Mouse (Mus musculus) testis, adult 2 months (tissue): ENCODE results near the gene H3f3a. TPM values are rescaled to one million over a fixed set of nuclear protein-coding genes. Genes with fewer than 3 reads are reported as not detected.
A peak's percentile ranks its signal among the peaks of the same experiment; 100 is the strongest.
"Not testable (repeated sequence)": the region's sequence is repeated elsewhere in the genome, so short reads cannot be mapped to it uniquely, and the experiment has no call there.

ENCODE experiments used
- H3K27ac ChIP-seq: fragments of 200-500 bp; 2 replicates; pipeline ENCODE4 v1.5.1; 2012; ENCODE audit warnings: low read depth, low read length; ENCODE audit not compliant: control insufficient read depth, insufficient read depth
- H3K27me3 ChIP-seq: fragments of 200-500 bp; 2 replicates; pipeline ENCODE4 v1.6.1; 2012; ENCODE audit warnings: mild to moderate bottlenecking, low read length, moderate library complexity; ENCODE audit not compliant: control insufficient read depth, insufficient read depth
- H3K36me3 ChIP-seq: fragments of 200-500 bp; 2 replicates; pipeline ENCODE4 v1.6.1; 2012; ENCODE audit warnings: mild to moderate bottlenecking, low read length; ENCODE audit not compliant: control insufficient read depth, insufficient read depth
- H3K4me1 ChIP-seq: fragments of 200-500 bp; 2 replicates; pipeline ENCODE4 v1.6.1; 2012; ENCODE audit warnings: low read length; ENCODE audit not compliant: control insufficient read depth, insufficient read depth
- H3K4me3 ChIP-seq: fragments of 200-500 bp; 2 replicates; pipeline ENCODE4 v1.5.1; 2012; ENCODE audit warnings: low read depth, mild to moderate bottlenecking, low read length, moderate library complexity, mixed read lengths; ENCODE audit not compliant: control insufficient read depth
- CTCF ChIP-seq: fragments of 200-500 bp; IDR thresholded peaks from 2 replicates; pipeline ENCODE4 v1.5.1; 2012; ENCODE audit warnings: low read depth, mild to moderate bottlenecking, inconsistent platforms, low read length, moderate library complexity; ENCODE audit not compliant: control insufficient read depth, insufficient read depth, insufficient replicate concordance
- POLR2A ChIP-seq: fragments of 200-500 bp; IDR thresholded peaks from 2 replicates; pipeline ENCODE4 v1.6.1; 2012; ENCODE audit warnings: low read depth, mild to moderate bottlenecking, inconsistent platforms, low read length, moderate library complexity; ENCODE audit not compliant: control insufficient read depth
- polyA plus RNA-seq: library from polyadenylated mRNA; depleted of rRNA; stranded (reverse); fragments of >200 nt; gene quantifications from 2 replicates; pipeline ENCODE4 v1.2.3, GENCODE M21; 2012

Gene H3f3a
- polyA plus RNA-seq, 1 experiment = 538 TPM

GRCm38 (mm10) chr1:180848114-180848510 is 34.4 kb upstream of the H3f3a start:
- Histone ChIP-seq H3K4me3 (peak overlapping the region; percentile 26; the same call in 1 of the 2 replicates), H3K4me1 (peaks cover 8% of the 10 kb centered on the region), H3K27me3 (no peaks in the 10 kb centered on the region), H3K27ac (peak overlapping the region; percentile 88), H3K36me3 (no peaks in the 10 kb centered on the region)
- TF ChIP-seq CTCF = no peak
- no peak for TF ChIP-seq POLR2A

DNA sequence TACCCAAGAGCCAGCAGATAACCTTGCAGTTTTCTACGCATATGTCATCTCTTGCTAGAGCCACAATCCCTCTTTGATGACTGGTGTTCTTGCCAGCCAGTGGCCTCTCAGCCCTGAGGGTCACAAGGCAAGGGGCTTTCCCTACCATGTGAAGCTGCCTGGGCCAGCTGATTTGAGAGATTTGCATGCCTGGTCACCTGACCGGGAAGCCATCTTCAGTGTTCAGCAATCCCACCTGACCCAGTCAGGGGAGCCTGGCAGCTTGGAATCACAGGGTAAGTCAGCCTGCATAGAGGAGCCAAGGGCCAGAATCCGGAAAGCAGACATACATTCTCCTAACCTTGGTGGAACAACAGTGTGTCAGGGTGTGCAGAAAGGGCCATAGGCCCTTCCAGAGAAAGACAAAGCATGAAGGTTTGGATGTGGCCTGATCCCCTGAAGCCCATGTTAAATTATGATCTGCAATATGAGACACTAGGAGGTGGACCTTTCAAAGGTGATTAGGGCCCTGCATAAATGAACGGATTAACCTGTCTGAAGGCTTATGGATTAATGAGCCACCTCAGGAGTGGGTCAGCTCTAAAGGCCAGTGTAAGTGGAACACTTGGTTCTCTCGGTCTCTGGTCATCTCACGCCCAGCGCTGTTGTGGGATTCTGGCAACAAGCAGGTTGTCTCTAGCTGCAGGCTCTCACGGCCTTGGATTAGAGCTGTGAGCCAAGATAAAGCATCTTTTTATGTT is 28.0 kb upstream of the H3f3a start:
- H3K4me1 ChIP-seq = no peaks in the 10 kb centered on the region
- TF ChIP-seq POLR2A = no peak
- no peak for TF ChIP-seq CTCF

DNA sequence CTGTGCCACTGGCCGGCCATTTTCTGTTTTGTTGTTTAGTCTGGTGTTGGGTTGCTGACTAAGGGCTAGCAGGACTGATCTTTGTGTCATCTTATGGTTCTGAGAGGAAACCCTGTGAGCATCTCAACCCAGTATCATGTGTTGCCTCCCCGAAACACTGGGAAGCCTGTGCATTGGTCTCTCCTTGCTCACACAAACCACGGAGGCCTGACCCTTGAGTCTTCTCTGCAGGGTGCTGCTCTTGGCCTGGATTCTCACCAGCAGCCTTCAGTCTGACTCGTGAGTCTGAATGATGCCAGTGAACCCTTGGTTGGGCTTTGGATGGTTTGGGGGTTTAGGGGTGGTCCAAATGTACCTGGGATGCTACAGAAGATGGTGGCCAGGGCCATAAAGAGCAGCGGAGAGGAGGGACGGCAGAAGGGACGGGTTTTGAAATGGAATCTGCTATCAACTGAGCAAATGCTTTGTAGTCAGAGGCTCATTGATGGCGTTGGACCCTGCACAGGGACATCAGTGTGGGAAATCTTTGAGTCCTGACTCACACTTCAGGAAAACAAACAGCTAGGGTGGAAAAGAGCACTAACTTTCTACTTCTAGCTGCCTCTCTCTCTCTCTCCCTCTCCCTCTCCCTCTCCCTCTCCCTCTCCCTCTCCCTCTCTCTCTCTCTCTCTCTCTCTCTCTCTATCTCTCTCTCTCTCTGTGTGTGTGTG is 25.6 kb upstream of the H3f3a start:
- H3K36me3 ChIP-seq = no peaks in the 10 kb centered on the region
- no peak for TF ChIP-seq CTCF
- TF ChIP-seq POLR2A = no peak
- H3K4me3 ChIP-seq = no peak overlapping the region
- H3K4me1 ChIP-seq = no peaks in the 10 kb centered on the region
- H3K27me3 ChIP-seq = no peaks in the 10 kb centered on the region
- no peak overlapping the region for H3K27ac ChIP-seq

More for the DNA sequence above, 28.0 kb upstream of the H3f3a start:
- H3K27ac ChIP-seq = no peak overlapping the region
- H3K36me3 ChIP-seq = no peaks in the 10 kb centered on the region
- H3K4me3 ChIP-seq = no peak overlapping the region
- H3K27me3 ChIP-seq = no peaks in the 10 kb centered on the region

GRCm38 (mm10) chr1:180838014-180838413 is 24.3 kb upstream of the H3f3a start:
- Histone ChIP-seq H3K4me3 (no peak overlapping the region), H3K27ac (no peak overlapping the region), H3K27me3 (no peaks in the 10 kb centered on the region), H3K36me3 (no peaks in the 10 kb centered on the region), H3K4me1 (no peaks in the 10 kb centered on the region)
- no peak for TF ChIP-seq POLR2A
- TF ChIP-seq CTCF = no peak

DNA sequence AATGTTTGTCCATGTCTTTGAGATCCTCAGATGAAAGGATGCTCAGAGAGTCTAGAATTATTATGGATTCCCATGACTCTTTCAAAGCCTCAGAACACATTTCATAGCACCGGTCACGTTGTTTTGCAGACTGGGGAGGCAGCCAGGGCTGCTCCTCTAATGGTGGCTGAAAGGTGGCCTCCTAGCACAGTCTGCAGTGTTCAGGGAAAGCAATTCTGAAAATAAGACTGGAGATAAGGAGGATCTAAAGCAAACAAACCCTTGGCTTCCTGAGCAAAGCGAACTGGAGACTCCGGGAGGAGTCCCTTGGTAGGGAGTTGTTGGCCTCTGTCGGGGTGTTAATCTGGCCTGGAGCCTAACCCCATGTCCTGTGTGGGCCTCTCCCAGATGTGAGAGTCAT is 23.4 kb upstream of the H3f3a start:
- Histone ChIP-seq H3K36me3 (no peaks in the 10 kb centered on the region), H3K4me1 (no peaks in the 10 kb centered on the region), H3K27me3 (no peaks in the 10 kb centered on the region), H3K4me3 (no peak overlapping the region), H3K27ac (no peak overlapping the region)
- TF ChIP-seq CTCF (no peak), POLR2A (no peak)

DNA sequence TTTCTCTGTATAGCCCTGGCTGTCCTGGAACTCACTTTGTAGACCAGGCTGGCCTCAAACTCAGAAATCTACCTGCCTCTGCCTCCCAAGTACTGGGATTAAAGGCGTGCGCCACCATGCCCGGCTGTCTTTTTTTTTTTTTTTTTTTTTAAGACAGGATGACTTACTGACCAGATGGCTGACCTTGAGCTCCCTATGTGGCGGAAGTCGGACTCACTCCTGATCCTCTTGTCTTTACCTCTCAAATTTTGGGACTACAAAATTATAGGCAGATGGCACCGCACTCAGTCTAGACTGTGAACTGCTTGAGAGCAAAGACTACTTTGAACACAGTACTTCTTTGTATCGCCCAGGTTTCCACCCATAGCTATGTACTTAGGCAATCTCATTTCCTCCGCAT is 22.7 kb upstream of the H3f3a start:
- not testable (repeated sequence) for H3K36me3 ChIP-seq, H3K4me1 ChIP-seq, H3K4me3 ChIP-seq, H3K27ac ChIP-seq, H3K27me3 ChIP-seq

DNA sequence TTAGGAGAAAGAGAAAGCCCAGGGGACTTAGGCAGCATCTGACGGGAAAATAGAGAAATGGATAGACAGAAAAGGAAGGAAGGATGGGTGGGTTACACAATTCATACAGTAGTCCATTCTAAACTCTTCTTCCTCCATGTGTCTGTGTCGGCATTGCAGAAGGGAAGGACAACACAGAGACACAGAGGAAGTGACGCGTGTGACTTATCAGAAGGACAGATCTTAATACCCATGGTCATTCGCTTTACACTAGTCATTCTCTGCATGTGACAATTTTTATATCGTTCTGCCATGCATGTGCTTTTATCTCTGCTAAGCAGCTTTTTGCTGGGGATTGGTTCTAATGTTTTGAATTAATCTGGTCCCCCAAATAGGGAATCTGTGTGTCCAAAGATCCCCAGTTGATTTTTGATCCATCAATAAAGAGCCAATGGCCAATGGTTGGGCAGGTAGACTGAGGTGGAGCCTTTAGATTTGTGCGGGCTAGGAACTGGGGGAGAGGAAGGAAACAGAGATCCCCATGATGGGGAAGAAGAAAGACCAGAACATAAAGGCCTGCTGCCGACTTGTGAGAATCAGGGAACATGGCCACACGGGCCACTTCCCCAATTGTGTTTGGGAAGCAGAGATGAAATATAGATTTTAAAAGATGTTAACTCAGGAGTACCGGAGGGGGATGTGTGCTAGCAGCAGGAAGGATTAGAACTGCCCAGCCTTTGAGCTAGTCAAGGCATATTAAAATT is 21.7 kb upstream of the H3f3a start:
- no peak overlapping the region for H3K4me3 ChIP-seq
- H3K27ac ChIP-seq = no peak overlapping the region
- no peaks in the 10 kb centered on the region for H3K36me3 ChIP-seq
- no peaks in the 10 kb centered on the region for H3K4me1 ChIP-seq
- TF ChIP-seq CTCF (no peak), POLR2A (no peak)
- no peaks in the 10 kb centered on the region for H3K27me3 ChIP-seq
